Mouse (Mus musculus): ENCODE results near the gene Syt14.

GRCm38 (mm10) chr1:192856411-192856810, 179.2 kb downstream of the Syt14 start:
- no peak for TF ChIP-seq CTCF (conservative IDR thresholded peaks at IDR 0.05; ENCODE audit: insufficient read depth, insufficient read length, low read depth, low read length)
- no peak for TF ChIP-seq POLR2A (IDR thresholded peaks at IDR 0.05; ENCODE audit: low read depth, low read length)
